Mouse (Mus musculus) CD4-positive helper T cell, adult 2 months (primary cell): ENCODE data around the gene Atg7.

Experiments used
- DNase-seq: peaks from one replicate; pipeline ENCODE4 v3.0.0-alpha.2; 2012; ENCODE audit warnings: low read depth, missing footprints, low spot score

The Atg7 gene

GRCm38 (mm10) chr6:114684407-114684806 is 41.5 kb downstream of the Atg7 start:
- DNase-seq = no peak

- no peak for DNase-seq
Observed at GRCm38 (mm10) chr6:114685412-114685811, 42.5 kb downstream of the Atg7 start.

- no peak for DNase-seq
Observed at GRCm38 (mm10) chr6:114687035-114687434, 44.1 kb downstream of the Atg7 start.

GRCm38 (mm10) chr6:114690661-114691060 is 47.8 kb downstream of the Atg7 start:
- DNase-seq = no peak

GRCm38 (mm10) chr6:114691530-114691929 is 48.6 kb downstream of the Atg7 start:
- no peak for DNase-seq

GRCm38 (mm10) chr6:114692691-114693090 is 49.8 kb downstream of the Atg7 start:
- no peak for DNase-seq

- peak; percentile 64 for DNase-seq
Observed at GRCm38 (mm10) chr6:114697646-114698490, 55.0 kb downstream of the Atg7 start.

- no peak for DNase-seq
Observed at GRCm38 (mm10) chr6:114698578-114698977, 55.7 kb downstream of the Atg7 start.

- DNase-seq = no peak
Observed at GRCm38 (mm10) chr6:114700704-114701103, 57.8 kb downstream of the Atg7 start.

GRCm38 (mm10) chr6:114707032-114707431 is 64.1 kb downstream of the Atg7 start:
- no peak for DNase-seq

GRCm38 (mm10) chr6:114712242-114713050 is 69.5 kb downstream of the Atg7 start:
- no peak for DNase-seq

- no peak for DNase-seq
Observed at GRCm38 (mm10) chr6:114713538-114713937, 70.6 kb downstream of the Atg7 start.

GRCm38 (mm10) chr6:114714654-114715053 is 71.8 kb downstream of the Atg7 start:
- no peak for DNase-seq

- DNase-seq = no peak
Observed at GRCm38 (mm10) chr6:114715289-114716030, 72.6 kb downstream of the Atg7 start.

- no peak for DNase-seq
Observed at GRCm38 (mm10) chr6:114719100-114719499, 76.2 kb downstream of the Atg7 start.

GRCm38 (mm10) chr6:114719665-114720064 is 76.8 kb downstream of the Atg7 start:
- DNase-seq = no peak

- DNase-seq = no peak
Observed at GRCm38 (mm10) chr6:114722046-114722445, 79.1 kb downstream of the Atg7 start.

- peak; percentile 22 for DNase-seq
Observed at GRCm38 (mm10) chr6:114723925-114724324, 81.0 kb downstream of the Atg7 start.

- no peak for DNase-seq
Observed at GRCm38 (mm10) chr6:114724351-114724750, 81.5 kb downstream of the Atg7 start.

- no peak for DNase-seq
Observed at GRCm38 (mm10) chr6:114725147-114725575, 82.3 kb downstream of the Atg7 start.

- no peak for DNase-seq
Observed at GRCm38 (mm10) chr6:114726681-114727080, 83.8 kb downstream of the Atg7 start.

- DNase-seq = no peak
Observed at GRCm38 (mm10) chr6:114733156-114733555, 90.3 kb downstream of the Atg7 start.
